Mouse (Mus musculus) spleen, adult 2 months (tissue): ENCODE measurements at regions not wholly inside any gene's neighbourhood (a gene's known extent, or its start where the extent isn't known, plus 50 kb on each side); places are given as distances from the start of the nearest gene placed in this dataset.

ENCODE experiments used
- DNase-seq, 2 experiments: peaks; one replicate each; pipeline versions ENCODE4 v3.0.0 to v3.0.0-alpha.2; 2012 to 2021; ENCODE audit warnings: low spot score in 2 of 2, low read depth in 1 of 2
- H3K27ac ChIP-seq: fragments of 200-500 bp; 2 replicates; pipeline ENCODE4 v1.5.1; 2012; ENCODE audit warnings: low read length, inconsistent platforms; ENCODE audit not compliant: insufficient read depth
- H3K27me3 ChIP-seq: fragments of 200-500 bp; 2 replicates; pipeline ENCODE4 v1.6.1; 2012; ENCODE audit warnings: mild to moderate bottlenecking, moderate library complexity, low read length, inconsistent platforms; ENCODE audit not compliant: control insufficient read depth, insufficient read depth
- H3K36me3 ChIP-seq: fragments of 200-500 bp; 2 replicates; pipeline ENCODE4 v1.6.1; 2012; ENCODE audit warnings: mild to moderate bottlenecking, low read length, inconsistent platforms; ENCODE audit not compliant: control insufficient read depth, insufficient read depth
- H3K4me1 ChIP-seq: fragments of 200-500 bp; 2 replicates; pipeline ENCODE4 v1.6.1; 2011; ENCODE audit warnings: inconsistent platforms; ENCODE audit not compliant: control insufficient read depth, insufficient read depth, insufficient read length
- H3K4me3 ChIP-seq: fragments of 200-500 bp; 2 replicates; pipeline ENCODE4 v1.5.1; 2011; ENCODE audit warnings: mild to moderate bottlenecking, inconsistent platforms; ENCODE audit not compliant: insufficient read depth, insufficient read length; ENCODE audit errors: extremely low read depth
- CTCF ChIP-seq: fragments of 200-500 bp; IDR thresholded peaks from 2 replicates; pipeline ENCODE4 v1.5.1; 2011; ENCODE audit warnings: mild to moderate bottlenecking, inconsistent platforms; ENCODE audit not compliant: insufficient read depth, insufficient read length, insufficient replicate concordance; ENCODE audit errors: extremely low read depth
- POLR2A ChIP-seq: fragments of 200-500 bp; IDR thresholded peaks from 2 replicates; pipeline ENCODE4 v1.6.1; 2011; ENCODE audit warnings: low read depth, low read length, inconsistent platforms
- WGBS: fragments of 180-500 bp; shearing (Covaris S2); methylation state at CpG from one replicate; pipeline ENCODE4 v1.1.7; 2018; 5-methylcytosine and 5-hydroxymethylcytosine counted together

DNA sequence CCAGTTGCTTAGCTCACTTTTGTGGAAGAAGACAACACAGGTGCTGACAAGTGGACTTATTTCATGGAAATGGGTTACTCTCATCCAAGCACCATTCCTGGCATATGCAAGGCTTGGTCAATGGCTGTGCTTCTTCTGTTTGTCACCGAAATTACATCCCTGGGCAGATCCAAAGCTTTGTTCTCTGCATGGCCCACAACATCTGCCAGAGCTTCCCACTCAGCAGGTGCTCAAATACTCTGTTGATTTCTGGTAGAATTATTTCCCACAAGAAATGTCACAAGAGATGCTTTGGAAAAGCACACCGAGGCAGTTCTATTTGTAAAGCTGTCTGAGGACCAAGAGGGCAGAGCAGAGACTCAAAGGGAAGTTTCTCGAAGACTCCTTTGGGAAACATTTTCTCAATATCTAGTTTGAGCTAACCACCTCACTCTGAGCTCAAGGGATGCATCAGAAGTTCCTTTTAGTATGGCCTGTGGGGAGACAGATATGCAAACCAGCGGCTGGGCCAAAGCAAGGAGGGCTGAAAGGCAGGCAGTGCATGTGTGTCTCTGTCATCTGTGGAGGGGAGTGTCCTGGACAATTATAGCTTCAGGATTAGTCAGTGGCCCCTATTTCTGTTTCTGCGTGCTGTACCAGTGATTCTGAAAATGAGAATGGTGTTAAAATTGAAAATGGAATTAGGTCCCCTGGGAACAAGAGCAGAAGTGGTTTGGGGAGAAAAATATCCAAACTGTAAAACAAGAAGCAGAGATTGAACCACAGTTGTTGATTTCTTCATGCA lies 69.5 kb upstream of the Clnk start:
- no peaks in the 10 kb centered on the region for H3K36me3 ChIP-seq
- no peak overlapping the region for H3K27ac ChIP-seq
- no peak for TF ChIP-seq CTCF
- TF ChIP-seq POLR2A = no peak
- no peak for DNase-seq
- 59% methylated on average over 5 of the region's 5 CpGs for WGBS
- H3K4me1 ChIP-seq = no peaks in the 10 kb centered on the region
- no peak overlapping the region for H3K4me3 ChIP-seq
- no peaks in the 10 kb centered on the region for H3K27me3 ChIP-seq

DNA sequence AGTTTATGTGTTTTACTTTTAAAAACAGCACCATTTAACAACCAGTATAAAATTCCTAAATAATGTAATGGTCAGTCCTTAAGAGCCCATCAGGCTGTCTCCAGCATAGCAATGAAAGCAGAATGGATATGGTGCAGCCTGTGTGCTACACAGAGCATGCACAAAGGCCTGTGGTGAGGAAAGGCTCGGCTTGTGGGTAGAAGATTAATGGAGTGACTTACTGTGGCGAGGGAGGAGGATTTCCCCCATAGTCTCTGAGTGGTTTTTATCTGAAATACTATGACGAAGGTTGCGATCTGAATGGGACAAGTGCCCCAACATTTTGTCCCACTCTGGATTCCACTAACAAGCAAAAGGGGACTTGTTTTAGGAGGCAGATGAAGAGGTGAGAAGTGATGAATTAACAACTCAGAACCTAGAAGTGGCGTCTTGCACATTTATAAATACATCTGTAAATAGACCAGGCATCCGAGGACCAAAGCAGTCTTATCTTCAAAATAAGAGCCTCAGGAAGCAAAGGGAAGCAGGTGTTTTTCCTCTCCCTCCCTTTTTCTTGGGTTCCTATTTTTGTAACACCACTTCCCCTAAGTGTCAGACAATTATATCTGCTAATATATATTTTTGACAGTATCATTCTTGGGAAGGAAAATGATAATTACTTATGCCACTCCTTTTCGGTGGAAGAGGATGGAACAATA lies 55.9 kb upstream of the Clnk start:
- no peak for DNase-seq
- Histone ChIP-seq H3K4me1 (peaks cover 5% of the 10 kb centered on the region), H3K27ac (no peak overlapping the region), H3K4me3 (no peak overlapping the region; the same call in 1 of the 2 replicates), H3K27me3 (no peaks in the 10 kb centered on the region), H3K36me3 (no peaks in the 10 kb centered on the region)
- TF ChIP-seq CTCF (no peak), POLR2A (no peak)
- 3% methylated on average over 7 of the region's 7 CpGs for WGBS

DNA sequence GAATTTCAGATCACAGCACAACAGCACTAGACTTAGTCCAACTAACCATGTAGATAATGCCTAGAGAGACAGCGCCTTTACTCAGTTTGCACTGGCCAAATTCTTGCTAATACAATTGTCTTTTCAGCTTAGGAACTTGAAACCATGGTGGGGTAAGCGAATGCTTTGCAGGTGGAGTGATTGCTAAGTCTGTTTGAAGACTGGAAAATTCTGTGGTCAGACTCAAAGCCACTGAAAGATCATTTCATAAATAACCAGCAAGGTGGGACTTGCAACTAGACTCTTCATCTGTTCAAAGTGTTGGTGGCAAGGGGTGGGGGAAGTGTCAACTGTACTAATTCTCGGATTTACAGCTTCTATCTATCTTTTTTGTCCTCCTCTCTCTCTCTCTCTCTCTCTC lies 50.4 kb upstream of the Clnk start:
- H3K27me3 ChIP-seq = no peaks in the 10 kb centered on the region
- H3K27ac ChIP-seq = no peak overlapping the region
- TF ChIP-seq CTCF (no peak), POLR2A (no peak)
- no peaks in the 10 kb centered on the region for H3K36me3 ChIP-seq
- WGBS = 46% methylated on average over 3 of the region's 3 CpGs
- peaks cover 9% of the 10 kb centered on the region for H3K4me1 ChIP-seq
- H3K4me3 ChIP-seq = no peak overlapping the region
- no peak for DNase-seq
